In genomic region chrX:169827720-169828119, GRCm38 (mm10) we compare ENCODE assay signal across 13 mouse cellular contexts. TPM values are rescaled to one million over a fixed set of nuclear protein-coding genes. Genes with fewer than 3 reads are reported as not detected.
A peak's percentile ranks its signal among the peaks of the same experiment; 100 is the strongest.
DNase-seq lines count a peak whose midpoint lies in the region; ATAC-seq lines count a peak whose summit lies in the region.
"Had no signal": no experiment of that assay in that cellular context is flagged by ENCODE, and none has a peak within 500 bp of the region (broad histone marks: within the 10 kb centered on the region; RNA-seq: fewer than 3 reads in every experiment).

No protein-coding gene starts in this region.

- peaks cover 40% of the 10 kb centered on the region for H3K4me1 ChIP-seq in midbrain, embryonic 10.5 days
- H3K4me1 ChIP-seq: stomach, embryonic 15.5 days had no signal

- no peaks in the 10 kb centered on the region for H3K9me3 ChIP-seq in midbrain, embryonic 10.5 days (replicated peaks)
- H3K9me3 ChIP-seq: embryonic facial prominence, embryonic 12.5 days; stomach, embryonic 15.5 days had no signal

- 29% methylated on average over 7 of the region's 7 CpGs for WGBS in midbrain, embryonic 10.5 days

- no peak for DNase-seq in frontal cortex, postnatal 25 days (ENCODE audit: low spot score in 2 of 2)
- peak; percentile 12 for DNase-seq in thymus, postnatal 4 days
- no peak for DNase-seq in thymus, adult 18-20 months
- peak; percentile 56 for DNase-seq in midbrain, embryonic 10.5 days (ENCODE audit: low spot score)
- no peak for DNase-seq in gastrocnemius, adult 8-10 months (ENCODE audit: low spot score in 2 of 2)
- no peak for DNase-seq in adrenal gland, adult (ENCODE audit: inconsistent age in 2 of 2, low spot score in 1 of 2)
- DNase-seq in right cerebral cortex, postnatal 36 days (ENCODE audit: low spot score in 2 of 2), result no peak

- no peaks in the 10 kb centered on the region for H3K36me3 ChIP-seq in midbrain, embryonic 10.5 days
- H3K36me3 ChIP-seq: embryonic facial prominence, embryonic 12.5 days; stomach, embryonic 15.5 days had no signal

- peaks cover 73% of the 10 kb centered on the region for H3K27me3 ChIP-seq in midbrain, embryonic 10.5 days (ENCODE audit: low read depth, poor library complexity, severe bottlenecking)

- H3K27ac ChIP-seq in midbrain, embryonic 10.5 days (replicated peaks), result peak overlapping the region; percentile 88
- H3K27ac ChIP-seq: embryonic facial prominence, embryonic 12.5 days; stomach, embryonic 15.5 days had no signal

- peak overlapping the region; percentile 49 for H3K4me3 ChIP-seq in midbrain, embryonic 10.5 days
- H3K4me3 ChIP-seq: embryonic facial prominence, embryonic 12.5 days; stomach, embryonic 15.5 days had no signal

- ATAC-seq in frontal cortex, adult (ENCODE audit: low TSS enrichment), result peak; percentile 31; the same call in 1 of the 2 replicates

RNA-seq across cellular contexts. Expression of gene 4933400A11Rik, which starts 48.3 kb away (rescaled TPM):
- polyA plus RNA-seq in midbrain, embryonic 10.5 days (2016; fragmentation: Nextera tagmentation; extraction: Ambion mirVana), result 0.21 TPM in 1 of 2 replicates, not detected in the other
- not detected for total RNA-seq in gastrocnemius, adult 8-10 months (2022)
- total RNA-seq: left cerebral cortex, postnatal 36 days had no signal
- polyA plus RNA-seq: C2C12; large intestine, adult 2 months had no signal

Comparison
In these comparisons a context has a peak if more than half of its experiments do, and no peak if none do; other contexts are left out.
1. DNase-seq: peak in thymus, postnatal 4 days (single experiment) and midbrain, embryonic 10.5 days (single experiment); none in frontal cortex, postnatal 25 days (0 of 2), thymus, adult 18-20 months (0 of 2), gastrocnemius, adult 8-10 months (0 of 2), adrenal gland, adult (0 of 2) and right cerebral cortex, postnatal 36 days (0 of 2).